Mouse (Mus musculus) T-helper 1 cell (primary cell): ENCODE results near the gene Bicra.

Experiments used
- in situ Hi-C: fragments of 300-600 bp; cut with MboI, MseI; formaldehyde crosslinking; loops from one replicate; pipeline ENCODE4 v1.15.1; 2025; ENCODE audit warnings: high pct_unique_total_duplicates

Bicra gene

GRCm38 (mm10) chr7:15948381-15948941 lies 99.3 kb downstream of the Bicra start:
- in situ Hi-C loops: no loop called here

DNA sequence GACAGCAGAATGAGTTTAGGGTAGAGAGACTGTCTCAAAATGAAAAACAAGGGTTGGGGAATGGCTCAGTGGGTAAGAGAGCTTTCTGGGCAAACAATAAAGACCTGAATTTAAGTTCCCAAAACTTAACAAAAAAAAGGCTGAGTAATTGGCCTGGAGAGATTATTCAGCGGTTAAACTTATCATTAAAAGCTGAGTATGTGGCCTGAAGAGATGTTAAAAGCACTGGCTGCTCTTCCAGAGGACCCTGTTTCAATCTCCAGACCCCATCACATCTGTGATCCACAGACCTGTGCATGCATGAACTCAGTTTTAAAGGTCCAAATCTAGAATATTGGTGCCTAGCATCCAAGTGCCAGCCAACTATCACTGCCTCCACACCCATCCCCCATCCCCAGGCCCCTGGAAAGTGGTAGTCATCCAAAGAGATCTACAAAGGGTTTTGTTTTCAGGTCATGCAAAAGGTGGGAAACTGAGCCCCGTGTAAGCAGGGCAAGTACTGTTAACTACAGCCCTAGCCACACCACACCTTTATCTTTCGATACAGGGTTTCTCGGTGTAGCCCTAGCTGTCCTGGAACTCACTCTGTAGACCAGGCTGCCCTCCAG lies 100.0 kb downstream of the Bicra start:
- in situ Hi-C loops: no loop called here

- in situ Hi-C loops: no loop called here
These were observed 101.8 kb downstream of the Bicra start, which contains the start of gene Nop53 for GRCm38 (mm10) chr7:15945721-15946536. TSS of gene Nop53 (minus strand) at chr7:15946074.

DNA sequence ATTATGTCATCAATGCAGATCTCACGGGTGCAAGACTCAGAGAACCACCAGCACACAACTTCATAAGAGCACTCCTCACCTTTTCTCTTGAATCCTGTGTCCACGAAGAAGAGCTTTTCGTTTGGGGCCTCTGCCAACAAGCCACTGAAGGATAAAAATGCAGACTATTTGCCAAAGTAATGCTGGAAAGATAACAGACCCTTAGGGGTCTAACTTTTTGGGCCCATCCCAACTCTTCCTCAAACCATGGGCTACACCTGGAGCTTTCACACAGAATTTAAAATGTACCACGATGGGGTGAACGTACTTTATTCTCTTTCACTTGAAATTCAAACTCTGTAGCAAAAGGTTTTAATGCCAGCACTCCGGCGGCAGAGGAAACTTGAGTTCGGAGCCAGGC lies 102.5 kb downstream of the Bicra start:
- in situ Hi-C loops: no loop called here

- in situ Hi-C loops: no loop called here
These were observed 103.4 kb downstream of the Bicra start for GRCm38 (mm10) chr7:15944311-15944710.

DNA sequence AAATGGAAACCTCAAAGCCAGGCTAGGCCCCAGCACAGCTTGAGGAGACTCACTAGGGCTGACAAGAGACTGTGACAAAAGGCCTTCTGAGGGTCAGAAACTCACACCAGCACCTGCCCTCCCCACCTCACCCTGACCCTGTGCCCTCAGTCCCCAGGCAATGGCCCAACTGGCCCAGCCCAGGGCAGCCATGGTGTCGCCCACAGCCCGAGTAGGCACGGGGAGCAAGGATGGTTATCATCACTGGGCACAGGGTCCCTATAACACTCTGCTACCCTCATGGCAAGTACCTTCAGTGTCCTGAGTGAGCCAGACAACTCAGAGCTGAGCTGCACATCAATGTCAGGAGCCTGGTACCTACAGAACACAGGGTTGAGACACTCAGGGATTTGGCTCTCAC lies 109.1 kb downstream of the Bicra start:
- in situ Hi-C loops: no loop called here

GRCm38 (mm10) chr7:15937491-15937890 lies 110.2 kb downstream of the Bicra start:
- in situ Hi-C loops: no loop called here

GRCm38 (mm10) chr7:15933437-15934359 lies 114.0 kb downstream of the Bicra start:
- in situ Hi-C loops: loop anchor here (5.0 kb wide), 1 partner anchor 39 kb away; no protein-coding TSS in a partner anchor

- in situ Hi-C loops: loop anchor here (5.0 kb wide), 1 partner anchor 41 kb away; no protein-coding TSS in a partner anchor
These were observed 116.1 kb downstream of the Bicra start for GRCm38 (mm10) chr7:15931635-15932034.

DNA sequence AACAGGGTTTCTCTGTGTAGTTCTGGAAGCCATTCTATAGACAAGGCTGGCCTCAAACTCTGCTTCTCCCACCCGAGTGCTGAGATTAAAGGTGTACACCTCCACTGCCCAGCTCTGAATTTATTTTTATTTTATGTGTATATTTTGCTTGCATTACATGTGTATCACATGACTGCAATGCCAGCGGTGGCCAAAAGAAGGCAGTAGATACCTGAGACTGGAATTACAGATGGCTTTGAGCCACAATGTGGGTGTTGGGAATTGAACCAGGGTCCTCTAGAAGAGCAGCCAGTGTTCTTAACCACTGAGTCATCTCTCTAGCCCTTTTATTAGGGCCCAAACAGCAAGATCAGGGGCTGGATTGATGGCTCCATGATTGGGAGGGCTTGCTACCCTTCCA lies 117.2 kb downstream of the Bicra start:
- in situ Hi-C loops: loop anchor here (5.0 kb wide), 1 partner anchor 42 kb away; no protein-coding TSS in a partner anchor

- in situ Hi-C loops: loop anchor here (5.0 kb wide), 1 partner anchor 42 kb away; no protein-coding TSS in a partner anchor
These were observed 117.8 kb downstream of the Bicra start for GRCm38 (mm10) chr7:15929910-15930309.

DNA sequence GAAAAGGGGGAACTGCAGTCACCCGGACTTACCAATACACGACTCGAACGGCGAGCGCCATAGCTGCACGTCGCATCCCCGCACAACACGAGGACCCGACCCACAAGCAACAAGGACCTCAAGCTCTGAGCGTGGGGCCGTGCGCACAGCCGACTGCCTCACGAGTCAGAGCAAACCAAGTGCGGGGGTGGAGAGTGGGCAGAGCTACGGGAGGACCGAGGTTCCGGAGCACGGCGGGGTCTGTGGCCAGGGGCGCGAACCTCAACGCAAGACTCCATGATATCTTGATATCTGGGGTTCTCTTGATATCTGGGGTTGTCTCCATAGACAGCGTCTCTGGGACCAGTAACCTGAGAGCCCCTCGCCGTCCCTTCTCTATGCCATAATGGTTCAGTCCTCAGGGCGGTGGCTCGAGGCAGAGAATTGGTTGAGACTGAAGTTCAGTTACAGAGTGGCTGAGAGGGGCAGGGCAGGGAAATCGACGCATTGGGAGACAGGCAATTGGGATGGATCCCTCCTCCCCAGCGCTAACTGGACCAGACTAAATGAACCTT lies 125.4 kb downstream of the Bicra start, which contains the start of gene Selenow:
Gene Selenow, minus strand, starts transcription at position 183 of the 554 bp plus-strand sequence.
- in situ Hi-C loops: no loop called here

DNA sequence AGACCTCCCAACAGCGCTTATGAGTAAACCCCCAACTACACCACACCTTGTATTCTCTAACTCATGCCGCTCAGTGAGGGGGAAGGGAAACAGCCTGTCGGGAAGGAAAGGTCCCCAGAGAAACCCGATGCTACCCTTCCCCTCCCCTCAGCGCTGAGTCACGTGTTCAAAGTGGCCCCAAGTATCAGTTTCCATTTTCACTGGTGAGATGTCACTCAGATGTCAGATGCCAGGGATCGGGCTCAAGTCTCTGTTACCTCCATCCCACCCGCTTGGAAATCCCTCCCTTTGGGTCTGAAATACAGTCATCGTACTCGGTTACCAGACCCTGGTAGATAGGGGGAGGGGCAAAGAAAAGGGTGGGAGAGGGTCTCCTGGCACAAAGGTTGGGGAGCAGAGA lies 125.9 kb downstream of the Bicra start:
- in situ Hi-C loops: no loop called here
